Mouse (Mus musculus): ENCODE measurements around the gene Sparcl1. TPM values are rescaled to one million over a fixed set of nuclear protein-coding genes. Genes with fewer than 3 reads are reported as not detected.
A peak's percentile ranks its signal among the peaks of the same experiment; 100 is the strongest.

Gene Sparcl1
- polyA plus RNA-seq, 2 experiments from 2014 or later: not detected

DNA sequence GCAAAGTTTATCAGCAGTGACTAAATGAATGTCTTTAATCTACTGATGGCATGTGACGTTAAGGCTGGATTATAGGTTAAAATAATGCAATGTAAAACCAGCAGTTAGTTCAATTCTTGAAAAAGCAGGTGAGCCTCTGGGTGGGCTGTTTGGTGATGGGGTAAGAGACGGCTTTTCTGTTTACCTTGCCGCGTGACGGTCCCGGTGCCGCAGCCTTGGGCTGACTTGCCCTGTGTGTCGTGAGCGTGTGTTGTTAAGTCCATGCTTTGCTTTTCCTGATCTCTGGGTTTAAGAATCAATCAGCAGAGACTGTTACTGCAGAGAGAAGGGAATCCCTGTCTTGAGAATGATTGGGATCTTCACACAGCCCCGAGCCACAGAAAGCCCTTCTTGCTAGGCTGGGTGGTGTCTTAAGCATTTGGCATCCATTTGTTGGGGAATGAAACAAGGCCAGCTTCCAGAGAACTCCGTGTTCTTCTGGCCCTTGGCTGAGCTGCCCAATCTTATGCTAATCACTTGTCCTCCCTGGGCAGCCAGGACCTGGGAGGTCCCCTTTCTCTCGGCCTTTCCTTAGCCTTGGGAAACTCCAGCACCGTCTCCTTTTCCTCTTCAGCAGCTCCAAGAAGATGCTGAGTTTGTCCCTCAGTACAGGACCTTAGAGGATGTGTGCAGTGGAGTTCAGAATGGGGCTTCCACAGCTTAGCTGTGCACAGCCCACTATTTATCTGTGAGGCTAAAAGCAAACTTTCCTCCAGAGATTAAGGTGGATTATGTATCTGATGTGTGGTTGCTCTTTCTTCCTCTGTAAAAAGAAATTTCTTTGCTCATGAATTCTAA lies 51.4 kb downstream of the Sparcl1 start:
- no peak for ATAC-seq

DNA sequence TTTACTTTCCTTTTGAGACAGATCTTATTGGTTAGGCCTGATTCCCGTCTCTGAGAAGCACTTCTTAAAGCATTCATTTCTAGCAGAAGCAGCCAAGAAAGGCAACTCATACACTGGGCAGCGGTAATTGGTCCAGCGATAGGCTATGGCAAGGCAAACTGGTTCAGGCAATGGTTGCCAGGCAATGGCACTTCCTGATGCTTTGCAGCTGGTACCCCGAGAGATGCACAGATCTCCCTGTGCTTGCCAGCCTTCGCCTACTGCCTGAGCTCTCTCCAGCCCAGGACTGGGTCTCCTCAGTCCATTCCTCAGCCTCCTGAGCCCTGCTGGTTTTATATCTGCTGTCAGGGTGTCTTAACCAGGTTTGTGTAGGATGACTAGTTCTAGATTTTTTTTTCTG lies 53.1 kb downstream of the Sparcl1 start:
- no peak for ATAC-seq

DNA sequence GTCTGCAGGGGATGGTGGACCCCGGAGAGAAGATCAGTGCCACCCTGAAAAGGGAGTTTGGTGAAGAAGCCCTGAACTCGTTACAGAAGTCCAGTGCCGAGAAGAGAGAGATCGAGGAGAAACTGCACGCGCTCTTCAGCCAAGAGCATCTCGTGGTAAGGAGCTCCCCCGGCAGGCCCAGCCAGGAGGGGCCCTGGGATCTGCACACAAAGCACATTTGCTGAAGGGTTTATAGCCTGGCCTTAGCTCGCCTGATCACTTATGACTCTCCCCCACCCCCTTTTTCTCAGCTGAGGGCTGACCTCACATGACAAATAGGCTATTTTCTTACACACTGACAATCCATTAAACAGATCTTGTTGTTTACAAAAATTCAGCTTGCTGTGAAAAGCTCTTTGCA lies 53.9 kb downstream of the Sparcl1 start:
- no peak for ATAC-seq

DNA sequence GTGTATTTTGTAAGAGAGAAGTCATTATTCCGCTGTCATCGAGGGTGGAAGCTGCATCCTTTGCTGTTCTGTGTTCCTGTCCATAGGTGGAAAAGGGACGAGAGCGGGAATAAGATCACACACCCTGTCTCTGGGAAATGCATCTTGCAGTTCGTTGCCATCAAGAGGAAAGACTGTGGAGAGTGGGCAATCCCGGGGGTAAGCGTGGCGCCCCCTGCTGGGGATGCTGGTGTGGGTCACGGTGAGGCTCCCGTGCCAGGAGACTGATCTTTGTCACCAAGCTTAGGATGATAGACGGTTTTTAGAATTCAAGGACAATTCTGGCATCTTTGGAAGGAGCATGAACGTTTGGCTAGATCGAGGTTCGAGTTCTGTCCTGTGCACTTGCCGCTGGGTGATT lies 55.5 kb downstream of the Sparcl1 start:
- no peak for ATAC-seq

DNA sequence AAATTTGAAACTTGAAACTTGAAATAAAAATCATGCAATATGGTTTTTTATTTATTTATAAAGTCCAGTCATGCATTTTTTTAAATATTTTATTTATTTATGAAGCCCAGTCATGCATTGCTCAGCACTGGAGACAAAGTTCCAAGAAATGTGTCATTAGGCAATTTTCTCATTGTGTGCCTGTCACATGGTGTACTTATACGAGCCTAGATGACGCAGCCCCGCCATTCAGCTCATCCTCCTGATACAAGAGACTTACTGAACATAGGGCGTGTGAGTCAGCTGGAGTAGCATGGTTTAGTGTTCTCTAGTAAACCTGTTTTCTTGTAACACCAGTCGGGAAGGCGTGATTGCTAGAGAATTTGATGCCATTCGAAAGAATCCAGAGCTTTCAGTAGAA lies 57.2 kb downstream of the Sparcl1 start:
- ATAC-seq: no peak

DNA sequence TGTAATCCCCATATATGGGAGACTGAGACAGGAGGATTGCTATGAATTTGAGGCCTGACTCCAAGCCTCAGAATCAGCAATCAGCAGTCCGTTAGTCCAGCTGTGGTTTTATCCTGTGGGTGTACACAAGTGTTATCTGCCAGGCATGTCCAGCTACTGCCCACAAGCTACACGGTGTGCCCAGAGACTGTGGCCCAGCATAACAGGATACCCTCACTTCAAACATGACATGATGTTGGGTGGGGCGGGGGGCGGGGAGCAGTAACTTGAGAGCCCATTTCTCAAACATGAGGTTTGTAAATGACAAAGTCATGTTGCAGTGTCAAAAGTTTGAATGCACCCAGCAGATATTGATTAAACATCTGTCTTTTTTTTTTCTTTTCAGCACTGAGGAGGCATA lies 57.7 kb downstream of the Sparcl1 start:
- ATAC-seq: no peak

DNA sequence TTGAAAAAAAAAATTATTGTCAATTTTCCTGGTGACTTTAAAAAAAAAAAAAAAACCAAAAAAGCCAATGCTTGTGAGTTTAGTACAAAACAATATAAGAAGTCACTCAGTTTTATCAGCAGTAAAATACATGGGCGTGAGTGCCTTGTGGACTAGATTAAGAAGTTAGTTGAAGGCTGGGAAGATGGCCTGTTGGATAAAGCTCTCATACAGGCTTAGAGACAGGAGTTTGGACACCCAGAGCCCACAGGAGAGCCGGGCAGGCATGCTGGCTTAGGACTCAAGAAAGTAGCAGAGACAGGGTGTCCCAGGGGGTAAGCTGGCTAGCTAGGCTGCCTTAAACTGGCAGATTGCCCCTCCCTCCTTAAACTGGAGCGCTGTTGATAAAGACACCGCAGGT lies 58.6 kb downstream of the Sparcl1 start:
- no peak for ATAC-seq

DNA sequence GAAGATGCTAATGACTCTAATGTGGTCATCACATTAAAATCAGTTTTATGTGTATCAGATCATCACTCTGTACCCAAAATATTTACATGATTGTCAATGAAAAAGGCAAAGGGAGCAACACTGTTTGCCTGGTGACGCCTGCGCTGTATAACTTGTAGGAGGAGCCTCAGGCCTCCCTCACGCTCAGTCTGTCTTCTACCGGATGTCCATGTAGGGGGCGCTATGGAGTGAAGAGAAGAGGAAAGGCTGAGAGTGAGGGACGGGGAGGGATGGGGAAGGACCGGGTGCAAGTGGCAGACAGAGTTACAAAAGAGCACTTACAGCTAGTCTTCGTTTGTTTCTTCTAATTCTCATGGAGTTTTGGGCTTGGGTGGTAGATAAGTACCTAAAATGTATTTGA lies 60.6 kb downstream of the Sparcl1 start:
- ATAC-seq: no peak

DNA sequence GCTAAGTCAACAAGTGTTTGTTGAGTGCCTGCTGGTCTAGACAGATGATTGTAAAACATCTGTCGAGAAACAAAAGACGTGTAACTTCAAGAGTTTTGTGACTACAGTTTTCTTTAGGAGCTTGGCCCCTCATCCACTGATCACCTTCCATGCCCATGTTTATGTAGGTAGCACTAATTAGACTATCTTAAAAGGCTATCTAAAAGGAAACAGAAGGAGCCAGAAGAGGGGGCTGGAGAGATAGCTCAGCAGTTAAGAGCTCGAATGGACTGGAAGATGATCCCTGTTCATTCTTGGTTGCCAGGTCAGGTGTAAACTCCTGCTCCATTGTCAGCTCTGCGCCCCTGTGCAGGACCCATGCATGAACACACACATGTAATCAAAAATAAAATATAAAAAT lies 65.4 kb downstream of the Sparcl1 start:
- no peak for ATAC-seq

DNA sequence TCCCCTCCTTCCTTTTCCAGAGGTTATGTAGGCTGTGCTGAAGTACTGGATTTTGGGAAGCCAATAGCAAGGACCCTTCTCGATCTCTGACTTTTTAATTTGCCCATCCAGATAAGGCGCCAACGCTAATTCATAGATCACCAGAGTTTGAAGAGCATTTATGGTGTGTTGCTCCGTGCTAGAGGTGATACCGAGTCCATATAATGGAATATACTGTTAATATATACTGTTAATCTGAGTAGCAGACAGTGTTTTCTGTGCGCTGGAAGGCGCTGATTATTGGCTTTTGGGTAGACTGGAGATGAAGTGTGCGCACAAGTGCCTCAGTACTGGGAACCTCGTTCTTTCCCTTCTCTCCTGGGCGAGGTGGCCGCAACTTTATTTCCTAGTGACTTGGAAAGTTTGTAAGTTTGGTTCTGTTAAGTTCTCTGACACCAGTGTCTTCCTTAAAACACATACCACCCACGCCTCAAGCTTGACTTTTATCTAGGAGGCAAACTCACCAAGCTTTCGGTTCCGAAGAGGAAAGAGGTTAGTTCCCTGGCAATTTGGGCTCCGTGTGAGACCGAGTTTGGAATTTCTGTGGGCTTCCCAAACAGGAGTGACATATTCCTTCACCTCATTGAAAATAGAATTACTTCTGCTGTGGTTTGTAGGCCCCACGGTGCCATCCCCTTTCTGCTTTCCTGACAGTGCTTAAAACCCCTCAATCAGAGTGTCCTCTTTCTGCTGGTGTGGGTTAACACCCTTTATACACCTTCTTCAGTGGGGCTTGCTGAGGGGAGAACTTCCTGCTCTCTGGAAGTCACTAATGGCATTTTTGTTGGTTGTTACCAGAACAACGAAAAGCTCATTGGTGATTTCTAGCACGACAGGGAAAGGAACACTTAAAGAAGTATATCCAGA lies 66.1 kb downstream of the Sparcl1 start:
- ATAC-seq: no peak

DNA sequence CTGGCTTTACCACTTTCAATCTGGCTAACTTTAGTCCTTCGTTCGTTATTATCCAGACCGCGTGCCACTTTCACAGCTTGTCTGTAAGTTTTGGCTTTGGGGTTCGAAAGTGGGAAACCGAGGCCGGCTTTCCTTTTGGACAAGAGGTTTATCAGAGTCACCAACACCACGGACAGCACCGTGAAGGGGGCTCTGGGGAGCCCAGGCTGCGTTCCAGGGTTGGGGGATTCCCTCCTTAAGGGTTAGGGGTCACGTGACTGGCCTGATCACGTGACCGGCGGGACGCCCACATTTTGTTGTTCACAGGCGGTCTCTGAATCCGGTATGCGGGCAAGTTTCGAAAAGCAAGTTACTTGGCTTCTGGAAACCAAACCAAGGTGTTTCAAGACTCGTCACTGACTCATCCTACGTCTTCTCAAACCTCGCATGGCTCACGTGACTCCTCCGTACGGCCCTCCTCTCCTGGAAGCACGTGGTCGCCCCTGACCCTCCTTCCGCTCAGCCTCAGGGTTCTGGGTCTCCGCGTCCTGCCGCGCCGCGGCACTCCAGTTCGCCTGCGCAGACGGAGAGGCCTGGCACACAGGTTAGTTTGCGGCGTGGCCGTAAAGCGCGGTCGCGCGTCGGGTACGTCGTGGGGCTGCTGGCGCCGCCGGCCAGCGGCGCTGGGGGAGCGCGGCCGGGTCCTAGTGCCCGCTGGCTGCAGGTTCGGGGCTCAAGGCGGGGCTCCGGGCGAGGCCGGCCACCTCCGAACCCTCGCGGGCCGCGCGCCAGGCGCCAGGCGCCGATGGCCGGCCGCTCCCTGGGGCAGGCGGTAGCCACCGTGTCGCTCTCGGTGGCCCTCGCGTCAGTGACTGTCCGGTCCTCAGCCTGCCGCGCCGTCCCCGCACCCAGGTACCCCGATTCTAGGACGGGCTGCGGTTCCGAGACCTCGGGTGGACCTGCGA lies 67.0 kb downstream of the Sparcl1 start, which contains the start of gene Nudt9:
Gene Nudt9, plus strand, starts transcription at position 51 of the 944 bp plus-strand sequence.
- peak; percentile 95 for ATAC-seq

DNA sequence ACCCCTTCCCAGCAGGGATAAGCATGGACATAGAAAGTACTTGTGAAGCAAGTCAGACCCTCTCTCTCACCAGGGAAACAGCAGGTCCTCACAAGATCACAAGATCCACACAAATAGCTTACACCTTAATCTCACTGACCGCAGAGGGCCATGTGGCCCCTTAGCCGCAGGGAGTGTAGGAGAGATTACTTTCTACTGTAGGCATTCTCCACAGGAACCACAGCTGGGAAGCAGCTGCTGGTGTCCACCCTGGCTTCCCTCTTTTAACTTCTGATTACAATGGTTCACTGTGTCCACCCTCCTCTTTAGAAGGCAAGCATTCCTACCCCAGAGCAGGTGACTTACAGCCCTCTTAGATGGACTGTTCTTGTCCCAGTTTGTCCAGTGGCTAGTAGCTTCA lies 69.8 kb downstream of the Sparcl1 start:
- no peak for ATAC-seq

DNA sequence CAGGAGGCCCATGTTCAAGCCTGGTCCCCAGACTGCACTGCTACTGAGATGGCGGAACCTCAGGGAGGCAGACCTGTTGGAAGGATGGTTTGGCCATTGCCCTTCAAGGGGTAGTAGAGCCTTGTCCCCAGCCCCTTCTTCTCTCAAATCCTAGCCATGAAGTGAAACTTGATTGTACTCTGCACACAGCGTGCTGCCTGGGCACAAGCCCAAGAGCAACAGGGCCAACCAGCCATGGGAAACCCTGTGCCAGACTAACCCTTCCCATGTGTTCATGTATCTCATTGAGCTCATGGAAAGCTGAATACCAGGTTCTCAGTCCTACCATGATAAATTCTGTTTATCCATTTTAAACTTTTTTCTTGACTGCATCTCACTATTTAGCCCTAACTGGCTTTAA lies 70.6 kb downstream of the Sparcl1 start:
- no peak for ATAC-seq

DNA sequence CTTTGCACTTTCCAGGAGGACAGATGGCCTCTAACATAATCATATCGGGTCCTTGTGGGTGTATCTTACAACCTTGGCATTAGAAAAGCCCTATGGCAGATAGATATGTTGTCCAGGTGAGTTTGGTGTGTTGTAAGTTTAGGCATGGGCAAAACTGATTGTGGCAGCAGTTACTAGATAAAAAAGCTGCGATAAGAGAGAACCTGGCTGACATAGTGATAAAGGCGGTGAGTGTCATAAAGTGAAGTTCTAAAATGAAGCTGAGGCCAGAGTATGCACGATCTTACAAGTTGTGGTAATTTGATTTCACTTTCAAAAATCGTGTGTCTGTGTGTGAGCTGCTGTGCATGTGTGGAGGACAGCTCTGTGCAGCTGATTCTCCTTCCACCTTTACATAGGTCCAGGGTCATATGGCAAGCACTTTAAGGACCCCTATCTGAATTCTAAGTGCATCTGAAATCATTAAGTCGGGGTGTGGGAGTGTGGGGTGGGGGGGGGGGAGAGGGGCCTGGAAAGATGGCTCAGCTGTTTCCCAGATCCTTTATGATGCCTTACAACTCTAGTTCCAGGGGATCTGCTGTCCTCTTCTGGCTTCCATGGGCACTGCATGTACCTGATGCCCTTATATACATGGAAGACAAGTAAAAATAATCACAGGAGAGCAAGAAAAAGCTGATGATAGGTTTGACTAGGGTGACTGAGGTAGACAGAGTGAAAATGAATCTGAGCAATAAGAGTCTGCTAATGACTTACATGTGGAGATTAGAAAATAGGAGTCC lies 74.2 kb downstream of the Sparcl1 start:
- ATAC-seq: peak; percentile 54

DNA sequence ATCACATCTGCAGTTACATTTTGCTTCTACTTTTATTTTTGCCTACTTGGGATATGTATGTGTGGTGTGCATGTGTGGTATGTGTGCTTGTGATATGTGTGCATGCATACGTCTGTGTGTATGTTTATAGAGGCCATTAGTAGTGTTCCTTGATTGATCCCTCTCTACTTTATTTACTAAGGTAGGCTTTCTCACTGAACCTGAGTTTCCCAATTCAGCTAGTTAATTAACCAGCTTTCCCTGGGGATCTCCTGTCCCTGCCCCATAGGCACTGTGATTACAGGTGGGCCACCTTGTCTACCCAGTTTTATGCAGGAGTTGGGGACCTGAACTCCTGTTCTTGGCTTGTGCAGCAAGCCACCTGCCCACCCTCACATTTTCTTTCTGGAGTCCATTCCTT lies 76.8 kb downstream of the Sparcl1 start:
- ATAC-seq: no peak

DNA sequence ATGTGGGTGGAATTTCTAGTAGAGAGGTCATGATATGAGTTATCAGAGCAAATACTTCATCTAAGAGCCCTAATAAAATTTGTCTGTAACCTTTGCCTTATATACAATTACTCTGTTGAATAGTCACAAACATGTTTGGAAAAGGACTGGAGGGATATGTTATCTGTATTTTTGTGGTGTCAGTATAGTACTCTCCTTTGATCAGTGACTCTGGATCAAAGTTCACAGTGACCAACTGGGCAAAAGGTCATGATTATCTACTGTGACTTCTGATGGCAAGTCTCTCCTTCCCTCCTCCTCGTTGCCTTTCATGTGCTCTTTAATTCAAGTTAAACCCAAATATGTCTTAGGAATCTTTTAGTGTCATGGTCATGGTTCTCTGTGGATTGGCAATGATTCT lies 77.7 kb downstream of the Sparcl1 start:
- no peak for ATAC-seq

DNA sequence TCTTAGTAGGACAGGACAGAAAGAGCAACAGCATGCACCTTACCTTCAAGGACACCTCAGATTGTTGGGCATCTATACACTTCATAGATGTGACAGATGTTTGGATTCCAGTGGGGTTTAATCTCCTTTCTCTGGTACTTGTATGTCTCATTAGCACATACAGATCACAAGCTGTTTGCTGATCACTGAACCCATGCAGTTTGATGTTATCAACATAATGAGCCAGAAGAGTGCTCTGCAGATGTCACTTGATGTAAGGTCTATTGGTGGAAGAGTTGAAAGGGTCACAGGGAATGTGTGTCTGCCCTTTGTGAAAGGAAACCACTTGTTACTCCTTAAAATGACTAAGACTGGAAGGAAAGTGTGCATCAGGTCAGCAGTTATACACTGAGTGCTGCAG lies 78.5 kb downstream of the Sparcl1 start:
- no peak for ATAC-seq

DNA sequence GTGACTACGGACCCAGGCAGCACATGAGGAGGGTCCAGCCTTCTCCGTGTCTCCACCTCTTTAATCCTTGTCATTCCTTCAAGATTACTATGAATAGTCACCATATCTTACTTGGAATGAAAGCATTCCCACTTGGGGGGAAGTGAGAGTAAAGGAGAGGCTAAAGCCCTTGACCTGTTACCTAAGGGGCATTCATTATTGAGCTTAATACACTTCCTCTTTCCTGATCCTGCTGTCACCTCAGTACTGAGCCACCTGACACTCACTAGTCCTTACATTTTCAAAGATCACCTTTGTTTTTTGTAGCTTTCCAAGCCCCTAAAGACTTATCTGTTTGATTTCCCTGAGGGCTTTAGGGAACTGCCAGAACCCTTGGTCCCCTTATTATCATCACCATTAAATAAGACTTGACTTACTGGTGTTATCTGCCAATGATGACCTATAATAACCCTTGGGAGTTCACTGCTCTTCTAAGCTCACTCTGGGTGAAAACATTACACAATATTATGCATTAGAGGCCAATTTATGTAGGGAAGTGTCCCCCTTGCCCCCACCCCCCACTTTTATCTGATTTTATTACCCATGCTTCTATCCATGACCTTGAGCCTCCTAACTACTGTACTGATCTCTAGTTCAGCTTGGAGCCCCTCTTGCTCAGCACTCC lies 81.0 kb downstream of the Sparcl1 start:
- no peak for ATAC-seq

Data from activated CD4-positive, CD25-positive, alpha-beta regulatory T cell, adult 4 months (primary cell).